Mouse (Mus musculus) lung, embryonic 15.5 days (tissue): Measurements from ENCODE around the gene Tspan14. TPM values are rescaled to one million over a fixed set of nuclear protein-coding genes. Genes with fewer than 3 reads are reported as not detected.

Source experiments
- ATAC-seq: fragments of 200-750 bp; cut with Nextera tagmentation; 2 replicates; pipeline ENCODE4 v1.8.0; 2017; ENCODE audit warnings: moderate number of reproducible peaks, borderline replicate concordance; ENCODE audit not compliant: low FRiP score, low TSS enrichment; ENCODE audit errors: extremely low read depth
- H3K27ac ChIP-seq: fragments of 300-500 bp; sonication (generic); 2 replicates; pipeline ENCODE4 v1.5.1; 2015; ENCODE audit warnings: moderate library complexity, mild to moderate bottlenecking, inconsistent platforms
- H3K27me3 ChIP-seq: fragments of 300-500 bp; sonication (generic); 2 replicates; pipeline ENCODE4 v1.6.1; 2015; ENCODE audit warnings: inconsistent platforms
- H3K36me3 ChIP-seq: fragments of 300-500 bp; sonication (generic); 2 replicates; pipeline ENCODE4 v1.6.1; 2015; ENCODE audit warnings: inconsistent platforms
- H3K4me1 ChIP-seq: fragments of 300-500 bp; sonication (generic); 2 replicates; pipeline ENCODE4 v1.6.1; 2015; ENCODE audit warnings: inconsistent platforms
- H3K4me2 ChIP-seq: fragments of 300-500 bp; sonication (generic); 2 replicates; pipeline ENCODE4 v1.6.1; 2015; ENCODE audit warnings: inconsistent platforms, mild to moderate bottlenecking, moderate library complexity
- H3K4me3 ChIP-seq: fragments of 300-500 bp; sonication (generic); 2 replicates; pipeline ENCODE4 v1.5.1; 2015; ENCODE audit warnings: mild to moderate bottlenecking, inconsistent platforms
- H3K9ac ChIP-seq: fragments of 300-500 bp; sonication (generic); 2 replicates; pipeline ENCODE4 v1.6.1; 2015; ENCODE audit warnings: inconsistent platforms
- H3K9me3 ChIP-seq: fragments of 300-500 bp; sonication (generic); 2 replicates; pipeline ENCODE4 v1.6.1; 2016; ENCODE audit warnings: inconsistent platforms
- WGBS: fragments of 180-500 bp; shearing (Covaris S2); methylation state at CpG from one replicate; pipeline ENCODE4 v1.1.7; 2015; 5-methylcytosine and 5-hydroxymethylcytosine counted together
- polyA plus RNA-seq: library from polyadenylated mRNA; unstranded; fragments of >200 nt; fragmentation: Nextera tagmentation; extraction: Ambion mirVana; gene quantifications from 2 replicates; pipeline ENCODE4 v1.2.1, GENCODE M21; 2015

Tspan14 gene
- polyA plus RNA-seq, 1 experiment from 2014 or later = 101 TPM

GRCm38 (mm10) chr14:41001576-41001975 is 35.0 kb upstream of the Tspan14 start:
- Histone ChIP-seq H3K9ac (no peak overlapping the region), H3K36me3 (peaks cover 14% of the 10 kb centered on the region; the same call in 1 of the 2 replicates), H3K4me3 (no peak overlapping the region), H3K27ac (no peak overlapping the region), H3K27me3 (no peaks in the 10 kb centered on the region), H3K4me2 (no peak overlapping the region), H3K4me1 (peaks cover 36% of the 10 kb centered on the region), H3K9me3 (no peaks in the 10 kb centered on the region)
- whole genome bisulfite sequencing = 81% methylated on average over 5 of the region's 5 CpGs
- ATAC-seq = no peak

GRCm38 (mm10) chr14:41000801-41001200 is 34.2 kb upstream of the Tspan14 start:
- no peak for ATAC-seq

GRCm38 (mm10) chr14:40999904-41000645 is 33.5 kb upstream of the Tspan14 start:
- Histone ChIP-seq H3K4me2 (no peak overlapping the region), H3K36me3 (peaks cover 17% of the 10 kb centered on the region; the same call in 1 of the 2 replicates), H3K9ac (no peak overlapping the region), H3K27ac (no peak overlapping the region), H3K4me3 (no peak overlapping the region), H3K9me3 (no peaks in the 10 kb centered on the region), H3K27me3 (no peaks in the 10 kb centered on the region), H3K4me1 (peaks cover 21% of the 10 kb centered on the region)
- ATAC-seq = no peak
- WGBS = 85% methylated on average over 7 of the region's 7 CpGs

More at GRCm38 (mm10) chr14:41000801-41001200, 34.2 kb upstream of the Tspan14 start:
- Histone ChIP-seq H3K9ac (no peak overlapping the region), H3K9me3 (no peaks in the 10 kb centered on the region), H3K27me3 (no peaks in the 10 kb centered on the region), H3K4me3 (no peak overlapping the region), H3K36me3 (peaks cover 17% of the 10 kb centered on the region; the same call in 1 of the 2 replicates), H3K4me1 (peaks cover 28% of the 10 kb centered on the region), H3K4me2 (no peak overlapping the region), H3K27ac (no peak overlapping the region)
- 71% methylated on average over 4 of the region's 4 CpGs for WGBS

GRCm38 (mm10) chr14:40996171-40996570 is 29.6 kb upstream of the Tspan14 start:
- ATAC-seq = no peak
- WGBS = 74% methylated on average over 3 of the region's 3 CpGs
- H3K27ac ChIP-seq = no peak overlapping the region
- no peaks in the 10 kb centered on the region for H3K27me3 ChIP-seq
- no peaks in the 10 kb centered on the region for H3K9me3 ChIP-seq
- peaks cover 6% of the 10 kb centered on the region for H3K4me1 ChIP-seq
- H3K4me3 ChIP-seq = no peak overlapping the region
- H3K36me3 ChIP-seq = peaks cover 23% of the 10 kb centered on the region; the same call in 1 of the 2 replicates
- no peak overlapping the region for H3K4me2 ChIP-seq
- no peak overlapping the region for H3K9ac ChIP-seq

- peak; percentile 44; the same call in 1 of the 2 replicates for ATAC-seq
- 25% methylated on average over 6 of the region's 6 CpGs for WGBS
Observed at GRCm38 (mm10) chr14:40992464-40992863, 25.9 kb upstream of the Tspan14 start.

GRCm38 (mm10) chr14:40988780-40989179 is 22.2 kb upstream of the Tspan14 start:
- no peaks in the 10 kb centered on the region for H3K36me3 ChIP-seq
- no peaks in the 10 kb centered on the region for H3K27me3 ChIP-seq
- H3K4me3 ChIP-seq = no peak overlapping the region
- no peak overlapping the region for H3K27ac ChIP-seq
- 70% methylated on average over 5 of the region's 5 CpGs for WGBS
- H3K4me1 ChIP-seq = peaks cover 6% of the 10 kb centered on the region; the same call in 1 of the 2 replicates
- ATAC-seq = no peak
- H3K9ac ChIP-seq = no peak overlapping the region
- H3K4me2 ChIP-seq = no peak overlapping the region
- no peaks in the 10 kb centered on the region for H3K9me3 ChIP-seq

More at GRCm38 (mm10) chr14:40992464-40992863, 25.9 kb upstream of the Tspan14 start:
- Histone ChIP-seq H3K9me3 (no peaks in the 10 kb centered on the region), H3K4me3 (no peak overlapping the region), H3K9ac (no peak overlapping the region), H3K4me1 (peaks cover 6% of the 10 kb centered on the region), H3K27ac (peak overlapping the region; percentile 48), H3K36me3 (0 out of 2 replicates have a peak, but pooled peaks cover 9% of the 10 kb centered on the region), H3K27me3 (no peaks in the 10 kb centered on the region), H3K4me2 (no peak overlapping the region)

GRCm38 (mm10) chr14:40987184-40987583 is 20.6 kb upstream of the Tspan14 start:
- no peak overlapping the region for H3K4me3 ChIP-seq
- no peak overlapping the region for H3K9ac ChIP-seq
- H3K27ac ChIP-seq = no peak overlapping the region
- 35% methylated on average over 2 of the region's 2 CpGs for WGBS
- ATAC-seq = peak; percentile 69; the same call in 1 of the 2 replicates
- H3K4me2 ChIP-seq = no peak overlapping the region
- H3K9me3 ChIP-seq = no peaks in the 10 kb centered on the region
- H3K27me3 ChIP-seq = no peaks in the 10 kb centered on the region
- H3K36me3 ChIP-seq = no peaks in the 10 kb centered on the region
- no peaks in the 10 kb centered on the region for H3K4me1 ChIP-seq

- no peaks in the 10 kb centered on the region for H3K9me3 ChIP-seq
- no peaks in the 10 kb centered on the region for H3K27me3 ChIP-seq
- no peak for ATAC-seq
- no peaks in the 10 kb centered on the region for H3K4me1 ChIP-seq
- no peak overlapping the region for H3K4me2 ChIP-seq
- no peaks in the 10 kb centered on the region for H3K36me3 ChIP-seq
- no peak overlapping the region for H3K9ac ChIP-seq
- no peak overlapping the region for H3K27ac ChIP-seq
- no peak overlapping the region for H3K4me3 ChIP-seq
- 77% methylated on average over 4 of the region's 4 CpGs for WGBS
Observed at GRCm38 (mm10) chr14:40985635-40986034, 19.0 kb upstream of the Tspan14 start.

GRCm38 (mm10) chr14:40979723-40980122 is 13.1 kb upstream of the Tspan14 start:
- no peaks in the 10 kb centered on the region for H3K36me3 ChIP-seq
- H3K4me2 ChIP-seq = no peak overlapping the region
- no peak; the same call in 1 of the 2 replicates for ATAC-seq
- peaks cover 8% of the 10 kb centered on the region for H3K4me1 ChIP-seq
- no peaks in the 10 kb centered on the region for H3K27me3 ChIP-seq
- H3K9me3 ChIP-seq = no peaks in the 10 kb centered on the region
- peak overlapping the region; percentile 12; the same call in 1 of the 2 replicates for H3K27ac ChIP-seq
- H3K9ac ChIP-seq = no peak overlapping the region
- WGBS = 44% methylated on average over 1 of the region's 1 CpGs
- no peak overlapping the region for H3K4me3 ChIP-seq

GRCm38 (mm10) chr14:40979002-40979401 is 12.4 kb upstream of the Tspan14 start:
- H3K27me3 ChIP-seq = no peaks in the 10 kb centered on the region
- no peak overlapping the region for H3K27ac ChIP-seq
- H3K36me3 ChIP-seq = no peaks in the 10 kb centered on the region
- H3K4me3 ChIP-seq = no peak overlapping the region
- ATAC-seq = peak; percentile 94
- H3K9me3 ChIP-seq = no peaks in the 10 kb centered on the region
- 43% methylated on average over 4 of the region's 4 CpGs for WGBS
- peaks cover 8% of the 10 kb centered on the region for H3K4me1 ChIP-seq
- no peak overlapping the region for H3K9ac ChIP-seq
- no peak overlapping the region for H3K4me2 ChIP-seq

GRCm38 (mm10) chr14:40975127-40975721 is 8.6 kb upstream of the Tspan14 start:
- ATAC-seq = peak; percentile 29; the same call in 1 of the 2 replicates
- Histone ChIP-seq H3K9ac (no peak overlapping the region), H3K4me1 (peaks cover 10% of the 10 kb centered on the region), H3K4me3 (no peak overlapping the region), H3K36me3 (no peaks in the 10 kb centered on the region), H3K27ac (no peak overlapping the region), H3K27me3 (no peaks in the 10 kb centered on the region), H3K4me2 (no peak overlapping the region), H3K9me3 (no peaks in the 10 kb centered on the region)
- 73% methylated on average over 6 of the region's 6 CpGs for WGBS

GRCm38 (mm10) chr14:40968051-40968450 is 1.4 kb upstream of the Tspan14 start:
- no peak overlapping the region for H3K9ac ChIP-seq

More at GRCm38 (mm10) chr14:40968051-40968450, 1.4 kb upstream of the Tspan14 start:
- Histone ChIP-seq H3K27ac (0 out of 2 replicates have a peak overlapping the region, but pooled peaks have one; percentile 26), H3K36me3 (no peaks in the 10 kb centered on the region), H3K4me1 (peaks cover 36% of the 10 kb centered on the region), H3K27me3 (no peaks in the 10 kb centered on the region), H3K4me2 (peak overlapping the region; percentile 75), H3K4me3 (peak overlapping the region; percentile 72; the same call in 1 of the 2 replicates), H3K9me3 (no peaks in the 10 kb centered on the region)
- 75% methylated on average over 2 of the region's 2 CpGs for WGBS
- ATAC-seq = no peak
